29 mouse cellular contexts compared by ENCODE assay signal in genomic region chr7:128307851-128308250, GRCm38 (mm10). TPM values are rescaled to one million over a fixed set of nuclear protein-coding genes. Genes with fewer than 3 reads are reported as not detected.
"Had no signal": no experiment of that assay in that cellular context is flagged by ENCODE, and none has a peak within 500 bp of the region (broad histone marks: within the 10 kb centered on the region; RNA-seq: fewer than 3 reads in every experiment).

No protein-coding gene starts in this region.

- H3K4me1 ChIP-seq: limb, embryonic 15.5 days; neural tube, embryonic 12.5 days had no signal

- H3K36me3 ChIP-seq: intestine, embryonic 15.5 days; kidney, embryonic 15.5 days; limb, embryonic 12.5 days; limb, embryonic 15.5 days; liver, embryonic 12.5 days; lung, embryonic 15.5 days; neural tube, embryonic 12.5 days; neural tube, embryonic 15.5 days had no signal

- H3K9me3 ChIP-seq: intestine, embryonic 15.5 days; kidney, embryonic 15.5 days; limb, embryonic 12.5 days; limb, embryonic 15.5 days; liver, embryonic 12.5 days; lung, embryonic 15.5 days; neural tube, embryonic 12.5 days; neural tube, embryonic 15.5 days had no signal

- H3K27me3 ChIP-seq: intestine, embryonic 15.5 days; limb, embryonic 12.5 days; limb, embryonic 15.5 days; lung, embryonic 15.5 days; neural tube, embryonic 12.5 days; neural tube, embryonic 15.5 days had no signal

- H3K27ac ChIP-seq: intestine, embryonic 15.5 days; kidney, embryonic 15.5 days; left cerebral cortex, adult 2 months; limb, embryonic 12.5 days; limb, embryonic 15.5 days; liver, embryonic 12.5 days; lung, embryonic 15.5 days; neural tube, embryonic 12.5 days; stomach, postnatal 0 days had no signal

- H3K9ac ChIP-seq: intestine, embryonic 15.5 days; kidney, embryonic 15.5 days; limb, embryonic 12.5 days; limb, embryonic 15.5 days; liver, embryonic 12.5 days; lung, embryonic 15.5 days; neural tube, embryonic 12.5 days; neural tube, embryonic 15.5 days had no signal

- DNase-seq: kidney, adult 11 months; kidney, adult 8-10 months; kidney, postnatal 10 days; kidney, postnatal 36 days; layer of hippocampus, postnatal 36 days; left cerebral cortex, postnatal 4 days; midbrain, embryonic 14.5 days; right cerebral cortex, adult 18-20 months; right cerebral cortex, postnatal 14 days; right cerebral cortex, postnatal 4 days; thymus, adult 2 months; thymus, postnatal 14 days; thymus, postnatal 4 days had no signal

- ATAC-seq: intestine, embryonic 15.5 days; liver, embryonic 12.5 days had no signal

- H3K4me2 ChIP-seq: intestine, embryonic 15.5 days; kidney, embryonic 15.5 days; limb, embryonic 12.5 days; limb, embryonic 15.5 days; liver, embryonic 12.5 days; lung, embryonic 15.5 days; midbrain, embryonic 11.5 days; neural tube, embryonic 12.5 days; neural tube, embryonic 15.5 days had no signal

- H3K4me3 ChIP-seq: intestine, embryonic 15.5 days; kidney, embryonic 15.5 days; left cerebral cortex, adult 2 months; limb, embryonic 12.5 days; limb, embryonic 15.5 days; liver, embryonic 12.5 days; lung, embryonic 15.5 days; neural tube, embryonic 12.5 days; neural tube, embryonic 15.5 days had no signal

RNA-seq across cellular contexts. Expression of gene Slc5a2, which starts 42.4 kb away (rescaled TPM):
- total RNA-seq: layer of hippocampus, adult 8-10 months; layer of hippocampus, postnatal 10 days; layer of hippocampus, postnatal 36 days; left cerebral cortex, adult 2 months; left cerebral cortex, postnatal 14 days; left cerebral cortex, postnatal 4 days; megakaryocyte progenitor cell, adult 5-6 weeks; midbrain, postnatal 0 days had no signal
- polyA plus RNA-seq: limb, embryonic 12.5 days; limb, embryonic 15.5 days; midbrain, embryonic 14.5 days; midbrain, postnatal 0 days; neural tube, embryonic 12.5 days had no signal
